Mouse (Mus musculus) forebrain, postnatal 0 days (tissue): ENCODE measurements around the gene Dscaml1. TPM values are rescaled to one million over a fixed set of nuclear protein-coding genes. Genes with fewer than 3 reads are reported as not detected.
A peak's percentile ranks its signal among the peaks of the same experiment; 100 is the strongest.

Experiments used
- ATAC-seq: fragments of 200-750 bp; cut with Nextera tagmentation; 2 replicates; pipeline ENCODE4 v1.8.0; 2017; ENCODE audit warnings: mild to moderate bottlenecking, moderate library complexity
- DNase-seq: peaks from one replicate; pipeline ENCODE4 v3.0.0-alpha.2; 2015
- H3K27ac ChIP-seq: fragments of 300-500 bp; sonication (generic); 2 replicates; pipeline ENCODE4 v1.5.1; 2014; ENCODE audit warnings: low read depth, mild to moderate bottlenecking, antibody characterized with exemption, low read length, moderate library complexity, mixed read lengths
- H3K27me3 ChIP-seq: fragments of 300-500 bp; sonication (generic); 2 replicates; pipeline ENCODE4 v1.6.1; 2014; ENCODE audit warnings: mild to moderate bottlenecking, low read length, mixed read lengths; ENCODE audit not compliant: insufficient read depth
- H3K36me3 ChIP-seq: fragments of 300-500 bp; sonication (generic); 2 replicates; pipeline ENCODE4 v1.6.1; 2014; ENCODE audit warnings: mild to moderate bottlenecking, moderate library complexity; ENCODE audit not compliant: insufficient read depth
- H3K4me1 ChIP-seq: fragments of 300-500 bp; sonication (generic); 2 replicates; pipeline ENCODE4 v1.6.1; 2014; ENCODE audit warnings: antibody characterized with exemption; ENCODE audit not compliant: insufficient read depth
- H3K4me2 ChIP-seq: fragments of 300-500 bp; sonication (generic); 2 replicates; pipeline ENCODE4 v1.6.1; 2014; ENCODE audit warnings: low read depth, mild to moderate bottlenecking, moderate library complexity
- H3K4me3 ChIP-seq: fragments of 300-500 bp; sonication (generic); 2 replicates; pipeline ENCODE4 v1.5.1; 2014; ENCODE audit warnings: low read depth, low read length, mixed read lengths
- H3K9ac ChIP-seq: fragments of 300-500 bp; sonication (generic); 2 replicates; pipeline ENCODE4 v1.6.1; 2014; ENCODE audit warnings: mild to moderate bottlenecking
- H3K9me3 ChIP-seq: fragments of 300-500 bp; sonication (generic); 2 replicates; pipeline ENCODE4 v1.6.1; 2016; ENCODE audit warnings: low read length
- CTCF ChIP-seq: sonication (generic); IDR thresholded peaks from 2 replicates; pipeline ENCODE4 v1.5.1; 2016; ENCODE audit warnings: antibody characterized with exemption, control low read depth, low read depth
- WGBS: fragments of 180-500 bp; shearing (Covaris S2); extraction: QIAGEN DNeasy Blood & Tissue Kit; methylation state at CpG from one replicate; pipeline ENCODE4 v1.1.7; 2014; 5-methylcytosine and 5-hydroxymethylcytosine counted together
- polyA plus RNA-seq: library from polyadenylated mRNA; unstranded; fragments of >200 nt; fragmentation: Nextera tagmentation; extraction: Ambion mirVana; gene quantifications from 2 replicates; pipeline ENCODE4 v1.2.1, GENCODE M21; 2015
- total RNA-seq: library from RNA; depleted of rRNA; stranded (reverse); fragments of >200 nt; gene quantifications from 2 replicates; pipeline ENCODE4 v1.2.3, GENCODE M21; 2014; rRNA removed

The Dscaml1 gene
- total and polyA plus RNA-seq, 2 experiments from 2014 or later: 19.6 to 42.6 TPM

DNA sequence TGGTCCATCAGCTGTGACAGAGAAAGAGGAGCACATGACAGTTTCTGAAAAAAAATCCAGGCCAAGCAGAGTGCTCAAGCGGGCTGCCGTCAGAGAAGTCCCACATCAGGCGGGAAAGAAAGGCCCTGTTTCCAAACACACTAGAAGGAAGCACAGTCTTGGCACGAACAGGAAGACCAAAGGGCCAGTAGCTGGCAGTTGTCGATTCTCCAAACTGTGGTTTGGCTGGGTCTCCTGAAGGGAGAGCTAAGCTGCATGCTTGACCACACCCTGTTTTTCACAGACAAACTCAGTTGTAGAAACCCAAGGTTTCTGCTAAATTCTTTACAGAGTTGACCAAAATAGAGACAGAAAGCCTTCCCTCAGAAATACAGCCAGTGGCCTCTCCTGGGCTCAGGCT, 369.3 kb downstream of the Dscaml1 start:
- ATAC-seq: no peak
- peaks cover 10% of the 10 kb centered on the region for H3K4me1 ChIP-seq
- H3K9me3 ChIP-seq: no peaks in the 10 kb centered on the region
- no peak overlapping the region for H3K4me3 ChIP-seq
- H3K9ac ChIP-seq: no peak overlapping the region
- WGBS: 80% methylated on average over 5 of the region's 5 CpGs
- DNase-seq: no peak
- TF ChIP-seq CTCF: no peak
- no peak overlapping the region for H3K27ac ChIP-seq
- H3K36me3 ChIP-seq: peaks cover 12% of the 10 kb centered on the region; the same call in 1 of the 2 replicates
- no peak overlapping the region for H3K4me2 ChIP-seq
- H3K27me3 ChIP-seq: no peaks in the 10 kb centered on the region

DNA sequence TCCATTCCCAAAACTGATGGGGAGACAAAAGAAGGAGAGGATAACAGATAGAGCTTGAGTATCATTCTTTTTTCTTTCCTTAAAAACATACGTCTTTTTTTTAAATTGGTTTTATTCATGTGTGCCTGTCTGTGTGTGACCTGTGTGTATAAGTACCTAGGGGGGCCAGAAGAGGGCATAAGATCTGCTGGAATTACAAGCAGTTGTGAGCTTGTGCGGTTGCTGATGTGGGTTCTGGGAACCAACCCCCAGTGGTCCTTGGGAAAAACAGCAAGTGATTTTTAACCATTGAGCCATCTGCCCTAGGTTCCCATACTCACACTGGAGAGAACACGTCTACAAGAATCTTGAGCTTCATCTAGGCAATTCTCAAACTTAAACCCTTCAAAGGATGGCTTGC, 370.8 kb downstream of the Dscaml1 start:
- Histone ChIP-seq H3K27me3 (no peaks in the 10 kb centered on the region), H3K9me3 (no peaks in the 10 kb centered on the region), H3K9ac (no peak overlapping the region), H3K4me2 (no peak overlapping the region), H3K4me1 (peaks cover 10% of the 10 kb centered on the region), H3K4me3 (no peak overlapping the region), H3K36me3 (peaks cover 12% of the 10 kb centered on the region; the same call in 1 of the 2 replicates), H3K27ac (no peak overlapping the region)
- ATAC-seq (no peak), DNase-seq (no peak)
- TF ChIP-seq CTCF: 0 out of 2 replicates have a peak, but pooled peaks have one; percentile 39
- WGBS: 67% methylated on average over 3 of the region's 3 CpGs

DNA sequence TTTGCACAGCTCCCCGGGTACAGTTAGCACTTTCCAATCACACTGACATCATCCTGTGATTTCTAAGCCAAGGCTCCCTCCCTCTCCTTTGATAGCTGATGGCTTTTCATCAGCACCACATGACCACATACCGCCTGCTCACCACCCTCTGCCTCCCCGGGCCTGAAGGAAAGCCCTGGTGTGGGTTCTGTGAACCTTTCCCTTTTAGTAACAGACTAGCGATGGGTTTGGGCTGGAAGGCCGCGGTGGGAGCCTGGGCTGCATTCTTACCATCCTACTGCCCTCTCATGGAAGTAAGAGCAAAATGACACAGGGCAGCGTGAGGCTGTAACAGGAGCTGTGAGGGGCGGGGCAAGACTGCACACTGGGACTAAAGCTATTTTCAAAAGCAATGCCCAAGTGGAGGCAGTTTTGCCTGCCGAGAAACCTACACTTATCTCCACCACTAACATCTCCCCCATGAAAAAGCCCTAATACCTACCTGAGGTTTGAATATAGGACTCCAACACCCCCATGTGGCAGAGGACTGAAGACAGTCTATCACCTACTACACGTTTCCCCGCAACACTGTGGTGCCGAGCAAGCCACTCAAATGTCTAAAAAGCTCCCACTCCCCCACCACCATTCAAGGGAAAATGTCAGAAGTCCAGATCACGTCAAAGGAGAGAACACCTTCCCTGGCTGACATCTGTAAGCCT, 372.2 kb downstream of the Dscaml1 start:
- H3K27me3 ChIP-seq: no peaks in the 10 kb centered on the region
- peak; percentile 59 for TF ChIP-seq CTCF
- H3K4me1 ChIP-seq: peaks cover 10% of the 10 kb centered on the region
- peak overlapping the region; percentile 64; the same call in 1 of the 2 replicates for H3K27ac ChIP-seq
- H3K36me3 ChIP-seq: peaks cover 12% of the 10 kb centered on the region; the same call in 1 of the 2 replicates
- DNase-seq (peak; percentile 72), ATAC-seq (peak; percentile 80)
- H3K4me2 ChIP-seq: no peak overlapping the region
- H3K4me3 ChIP-seq: no peak overlapping the region
- H3K9ac ChIP-seq: no peak overlapping the region
- H3K9me3 ChIP-seq: no peaks in the 10 kb centered on the region
- 8% methylated on average over 13 of the region's 13 CpGs for WGBS

DNA sequence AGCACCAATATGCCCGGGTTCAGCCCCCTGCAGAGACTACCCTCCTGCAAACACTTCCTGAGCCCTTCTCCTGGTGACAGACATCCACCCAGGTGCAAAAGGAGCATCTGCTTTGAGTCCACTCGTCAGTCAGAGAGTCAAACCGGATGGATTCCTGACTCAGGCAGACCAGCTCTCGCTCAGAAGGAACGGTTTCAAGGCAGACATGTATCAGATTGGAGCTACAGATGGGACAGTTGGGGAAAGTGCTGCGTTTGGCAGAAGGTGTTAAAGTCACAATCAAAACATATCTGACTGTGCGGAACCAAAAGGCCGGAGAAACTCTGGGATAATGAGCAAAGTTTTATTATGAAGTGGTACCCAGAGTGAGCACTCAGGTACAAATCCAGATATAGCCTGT, 373.0 kb downstream of the Dscaml1 start:
- no peak overlapping the region for H3K4me2 ChIP-seq

More for the DNA sequence above, 373.0 kb downstream of the Dscaml1 start:
- peak; percentile 84 for DNase-seq
- Histone ChIP-seq H3K4me3 (no peak overlapping the region), H3K9me3 (no peaks in the 10 kb centered on the region), H3K36me3 (peaks cover 6% of the 10 kb centered on the region; the same call in 1 of the 2 replicates), H3K27me3 (no peaks in the 10 kb centered on the region), H3K9ac (no peak overlapping the region), H3K27ac (0 out of 2 replicates have a peak overlapping the region, but pooled peaks have one; percentile 17), H3K4me1 (peaks cover 10% of the 10 kb centered on the region)
- 56% methylated on average over 8 of the region's 8 CpGs for WGBS
- TF ChIP-seq CTCF: no peak
- ATAC-seq: peak; percentile 34

Other genes starting within 250 kb of the Dscaml1 start
- 0.38 TPM in 1 of 2 replicates, not detected in the other for gene BC049352, start 244.6 kb upstream of the Dscaml1 start, total RNA-seq
- gene BC049352, start 244.6 kb upstream of the Dscaml1 start, polyA plus RNA-seq: 0.28 and 0.47 TPM in 2 replicates
- gene Tmprss4, start 222.5 kb upstream of the Dscaml1 start, total RNA-seq: not detected in 2 replicates
- gene Tmprss4, start 222.5 kb upstream of the Dscaml1 start, polyA plus RNA-seq: not detected in 2 replicates
- gene Il10ra, start 157.5 kb upstream of the Dscaml1 start, total RNA-seq: 1.4 and 1.6 TPM in 2 replicates
- 0.46 and 0.48 TPM in 2 replicates for gene Il10ra, start 157.5 kb upstream of the Dscaml1 start, polyA plus RNA-seq
- not detected in 2 replicates for gene Tmprss13, start 107.5 kb upstream of the Dscaml1 start, total RNA-seq
- 0.05 TPM in 1 of 2 replicates, not detected in the other for gene Tmprss13, start 107.5 kb upstream of the Dscaml1 start, polyA plus RNA-seq
- 412 and 499 TPM in 2 replicates for gene Fxyd6, start 56.4 kb upstream of the Dscaml1 start, total RNA-seq
- gene Fxyd6, start 56.4 kb upstream of the Dscaml1 start, polyA plus RNA-seq: 739 and 836 TPM in 2 replicates
- gene Fxyd2, start 27.0 kb upstream of the Dscaml1 start, total RNA-seq: 22.6 and 22.7 TPM in 2 replicates
- 15.9 and 16.6 TPM in 2 replicates for gene Fxyd2, start 27.0 kb upstream of the Dscaml1 start, polyA plus RNA-seq